Comparison of ENCODE assay signal across 8 mouse cellular contexts in genomic region chr7:99450703-99451102, GRCm38 (mm10). TPM values are rescaled to one million over a fixed set of nuclear protein-coding genes. Genes with fewer than 3 reads are reported as not detected.
A peak's percentile ranks its signal among the peaks of the same experiment; 100 is the strongest.
DNase-seq lines count a peak whose midpoint lies in the region; ATAC-seq and TF ChIP-seq lines count a peak whose summit lies in the region.
"Had no signal": no experiment of that assay in that cellular context is flagged by ENCODE, and none has a peak within 500 bp of the region (broad histone marks: within the 10 kb centered on the region; RNA-seq: fewer than 3 reads in every experiment).

No protein-coding gene starts in this region.

- H3K36me3 ChIP-seq in embryonic facial prominence, embryonic 14.5 days (ENCODE audit: control insufficient read depth, insufficient read depth, low read length) = no peaks in the 10 kb centered on the region
- H3K36me3 ChIP-seq in hindbrain, embryonic 13.5 days = peaks cover 28% of the 10 kb centered on the region
- H3K36me3 ChIP-seq: limb, embryonic 15.5 days had no signal

- H3K4me1 ChIP-seq in bone marrow, adult 2 months (ENCODE audit: control insufficient read depth, insufficient read depth, low read length) = no peaks in the 10 kb centered on the region; the same call in 1 of the 2 replicates
- H3K4me1 ChIP-seq in embryonic facial prominence, embryonic 14.5 days (ENCODE audit: control insufficient read depth, insufficient read depth, low read length) = no peaks in the 10 kb centered on the region
- peaks cover 42% of the 10 kb centered on the region for H3K4me1 ChIP-seq in hindbrain, embryonic 13.5 days (replicated peaks)

- peak; percentile 58 for ATAC-seq in embryonic facial prominence, embryonic 14.5 days (ENCODE audit: low read depth)
- ATAC-seq in hindbrain, embryonic 13.5 days (ENCODE audit: low FRiP score) = peak; percentile 46

- H3K9ac ChIP-seq in embryonic facial prominence, embryonic 14.5 days (ENCODE audit: low read depth, low read length) = no peak overlapping the region
- H3K9ac ChIP-seq in hindbrain, embryonic 13.5 days = no peak overlapping the region
- H3K9ac ChIP-seq: limb, embryonic 15.5 days had no signal

- TF ChIP-seq CTCF in bone marrow, adult 2 months (IDR thresholded peaks at IDR 0.05; ENCODE audit: control insufficient read depth, insufficient read depth, low read length) = peak; percentile 58

- H3K4me3 ChIP-seq in bone marrow, adult 2 months (replicated peaks; ENCODE audit: control insufficient read depth, low read depth, low read length) = no peak overlapping the region
- H3K4me3 ChIP-seq in embryonic facial prominence, embryonic 14.5 days (ENCODE audit: low read depth, low read length) = no peak overlapping the region
- H3K4me3 ChIP-seq in hindbrain, embryonic 13.5 days = no peak overlapping the region
- H3K4me3 ChIP-seq: limb, embryonic 15.5 days had no signal

- no peak overlapping the region for H3K27ac ChIP-seq in bone marrow, adult 2 months (ENCODE audit: control insufficient read depth, insufficient read depth, low read depth, low read length, poor library complexity)
- no peak overlapping the region for H3K27ac ChIP-seq in embryonic facial prominence, embryonic 14.5 days (replicated peaks; ENCODE audit: low read depth, low read length)
- no peak overlapping the region for H3K27ac ChIP-seq in hindbrain, embryonic 13.5 days
- H3K27ac ChIP-seq: limb, embryonic 15.5 days had no signal

- WGBS in bone marrow, adult 2 months = 3% methylated on average over 3 of the region's 3 CpGs
- 0% methylated on average over 3 of the region's 3 CpGs for WGBS in embryonic facial prominence, embryonic 14.5 days
- 0% methylated on average over 3 of the region's 3 CpGs for WGBS in hindbrain, embryonic 13.5 days

- no peak overlapping the region for H3K4me2 ChIP-seq in embryonic facial prominence, embryonic 14.5 days (ENCODE audit: low read depth, low read length)
- H3K4me2 ChIP-seq in hindbrain, embryonic 13.5 days = no peak overlapping the region
- H3K4me2 ChIP-seq: limb, embryonic 15.5 days had no signal

- no peaks in the 10 kb centered on the region for H3K27me3 ChIP-seq in embryonic facial prominence, embryonic 14.5 days (replicated peaks; ENCODE audit: control insufficient read depth, insufficient read depth, low read length)
- H3K27me3 ChIP-seq in hindbrain, embryonic 13.5 days = no peaks in the 10 kb centered on the region
- H3K27me3 ChIP-seq: limb, embryonic 15.5 days had no signal

- peak; percentile 54 for DNase-seq in MEL-GATA-1-ER (ENCODE audit: extremely low read depth, low read depth)
- DNase-seq in embryonic facial prominence, embryonic 14.5 days (ENCODE audit: low spot score) = peak; percentile 83
- DNase-seq in layer of hippocampus, adult 8-10 months (ENCODE audit: low spot score in 2 of 2) = peak; percentile 71 to 77
- peak; percentile 87 for DNase-seq in lung, postnatal 10 days
- DNase-seq in right cerebral cortex, adult 18-20 months = peak; percentile 70

- TF ChIP-seq POLR2A in bone marrow, adult 2 months (IDR thresholded peaks at IDR 0.05; ENCODE audit: borderline replicate concordance, control insufficient read depth, low read depth, low read length) = no peak

- no peaks in the 10 kb centered on the region for H3K9me3 ChIP-seq in embryonic facial prominence, embryonic 14.5 days (ENCODE audit: control insufficient read depth, low read length)
- H3K9me3 ChIP-seq in hindbrain, embryonic 13.5 days = no peaks in the 10 kb centered on the region
- H3K9me3 ChIP-seq: limb, embryonic 15.5 days had no signal

RNA-seq across cellular contexts. Expression of gene Klhl35, which starts 15.1 kb away (rescaled TPM):
- polyA plus RNA-seq in bone marrow, adult 2 months (2011; ENCODE audit: insufficient read depth, insufficient read length, low replicate concordance, missing spikeins) = 0.83 TPM in 1 of 2 replicates, not detected in the other
- polyA plus RNA-seq in embryonic facial prominence, embryonic 14.5 days (2014; fragmentation: Nextera tagmentation; extraction: Ambion mirVana) = 0.74 and 1.3 TPM in 2 replicates
- polyA plus RNA-seq in hindbrain, embryonic 13.5 days (2015; fragmentation: Nextera tagmentation; extraction: Ambion mirVana) = 7.4 and 12.2 TPM in 2 replicates
- 1 to 10 TPM; 1.2 to 4.2 (median 2.5) TPM for total RNA-seq in layer of hippocampus, adult 8-10 months (2022)

RNA-seq across cellular contexts. Expression of gene Rps3, which starts 32.8 kb away (rescaled TPM):
- 490 and 757 TPM in 2 replicates for polyA plus RNA-seq in bone marrow, adult 2 months (2011; ENCODE audit: insufficient read depth, insufficient read length, low replicate concordance, missing spikeins)
- polyA plus RNA-seq in embryonic facial prominence, embryonic 14.5 days (2014; fragmentation: Nextera tagmentation; extraction: Ambion mirVana) = 876 and 912 TPM in 2 replicates
- polyA plus RNA-seq in hindbrain, embryonic 13.5 days (2015; fragmentation: Nextera tagmentation; extraction: Ambion mirVana) = 523 and 532 TPM in 2 replicates
- total RNA-seq in layer of hippocampus, adult 8-10 months (2022) = 100 to 1,000 TPM; 222 to 342 (median 280) TPM
